12 mouse cellular contexts compared by ENCODE assay signal in genomic region chr2:18860686-18861085, GRCm38 (mm10).
DNase-seq lines count a peak whose midpoint lies in the region; ATAC-seq lines count a peak whose summit lies in the region.
"Had no signal": no experiment of that assay in that cellular context is flagged by ENCODE, and none has a peak within 500 bp of the region (broad histone marks: within the 10 kb centered on the region; RNA-seq: fewer than 3 reads in every experiment).

No protein-coding gene starts in this region.

- H3K9me3 ChIP-seq in hindbrain, embryonic 10.5 days, result no peaks in the 10 kb centered on the region
- H3K9me3 ChIP-seq in hindbrain, embryonic 16.5 days (ENCODE audit: control insufficient read depth, low read length), result no peaks in the 10 kb centered on the region
- H3K9me3 ChIP-seq in hindbrain, embryonic 11.5 days (ENCODE audit: control insufficient read depth, low read length), result no peaks in the 10 kb centered on the region
- H3K9me3 ChIP-seq: lung, embryonic 15.5 days; neural tube, embryonic 12.5 days had no signal

- no peak overlapping the region for H3K4me2 ChIP-seq in hindbrain, embryonic 16.5 days (ENCODE audit: low read length)
- no peak overlapping the region for H3K4me2 ChIP-seq in hindbrain, embryonic 11.5 days (replicated peaks; ENCODE audit: low read depth, low read length)
- H3K4me2 ChIP-seq: lung, embryonic 15.5 days; neural tube, embryonic 12.5 days had no signal

- H3K36me3 ChIP-seq in hindbrain, embryonic 10.5 days, result no peaks in the 10 kb centered on the region
- H3K36me3 ChIP-seq in hindbrain, embryonic 16.5 days (ENCODE audit: control insufficient read depth, insufficient read depth, low read length), result no peaks in the 10 kb centered on the region
- H3K36me3 ChIP-seq in hindbrain, embryonic 11.5 days (ENCODE audit: control insufficient read depth, insufficient read depth, low read length), result no peaks in the 10 kb centered on the region
- H3K36me3 ChIP-seq: lung, embryonic 15.5 days had no signal

- H3K4me3 ChIP-seq in hindbrain, embryonic 10.5 days, result no peak overlapping the region
- H3K4me3 ChIP-seq in hindbrain, embryonic 16.5 days (ENCODE audit: low read length), result no peak overlapping the region
- no peak overlapping the region for H3K4me3 ChIP-seq in hindbrain, embryonic 11.5 days (ENCODE audit: low read depth, low read length)
- H3K4me3 ChIP-seq: lung, embryonic 15.5 days; neural tube, embryonic 12.5 days had no signal

- peaks cover 32% of the 10 kb centered on the region for H3K4me1 ChIP-seq in hindbrain, embryonic 10.5 days (replicated peaks)
- H3K4me1 ChIP-seq in hindbrain, embryonic 16.5 days (ENCODE audit: control insufficient read depth, insufficient read depth, low read depth, low read length), result peaks cover 3% of the 10 kb centered on the region; the same call in 1 of the 2 replicates
- H3K4me1 ChIP-seq in hindbrain, embryonic 11.5 days (replicated peaks; ENCODE audit: control insufficient read depth, insufficient read depth, low read length), result no peaks in the 10 kb centered on the region
- H3K4me1 ChIP-seq: lung, embryonic 15.5 days had no signal

- peak; percentile 58 for DNase-seq in hindbrain, embryonic 10.5 days (ENCODE audit: low spot score)
- peak; percentile 52 for DNase-seq in brain, adult 2 months (ENCODE audit: low read depth, low spot score)
- DNase-seq in cerebellum, postnatal 36 days, result peak; percentile 63 to 65
- DNase-seq in hindbrain, embryonic 11.5 days (ENCODE audit: low spot score), result peak; percentile 41
- no peak for DNase-seq in kidney, postnatal 10 days
- no peak for DNase-seq in kidney, postnatal 14 days
- DNase-seq in right cerebral cortex, adult 18-20 months, result no peak
- DNase-seq: kidney, adult 8-10 months; thymus, postnatal 14 days had no signal

- peaks cover 37% of the 10 kb centered on the region for H3K27me3 ChIP-seq in hindbrain, embryonic 10.5 days (ENCODE audit: insufficient read depth, poor library complexity, severe bottlenecking)
- H3K27me3 ChIP-seq in hindbrain, embryonic 16.5 days (replicated peaks; ENCODE audit: control insufficient read depth, insufficient read depth, low read length), result no peaks in the 10 kb centered on the region
- H3K27me3 ChIP-seq in hindbrain, embryonic 11.5 days (ENCODE audit: control insufficient read depth, insufficient read depth, low read length), result no peaks in the 10 kb centered on the region
- H3K27me3 ChIP-seq: lung, embryonic 15.5 days; neural tube, embryonic 12.5 days had no signal

- WGBS in hindbrain, embryonic 10.5 days, result 18% methylated on average over 9 of the region's 9 CpGs
- WGBS in hindbrain, embryonic 16.5 days, result 14% methylated on average over 9 of the region's 9 CpGs
- WGBS in hindbrain, embryonic 11.5 days, result 15% methylated on average over 9 of the region's 9 CpGs

- no peak for ATAC-seq in hindbrain, embryonic 16.5 days
- no peak for ATAC-seq in hindbrain, embryonic 11.5 days (ENCODE audit: low FRiP score)

- H3K9ac ChIP-seq in hindbrain, embryonic 16.5 days (ENCODE audit: low read depth, low read length), result no peak overlapping the region
- H3K9ac ChIP-seq in hindbrain, embryonic 11.5 days (ENCODE audit: low read depth, low read length), result no peak overlapping the region
- H3K9ac ChIP-seq: lung, embryonic 15.5 days; neural tube, embryonic 12.5 days had no signal

- H3K27ac ChIP-seq in hindbrain, embryonic 10.5 days, result no peak overlapping the region
- H3K27ac ChIP-seq in hindbrain, embryonic 16.5 days (ENCODE audit: low read depth, low read length), result no peak overlapping the region
- H3K27ac ChIP-seq in hindbrain, embryonic 11.5 days (ENCODE audit: low read depth, low read length), result no peak overlapping the region
- H3K27ac ChIP-seq: lung, embryonic 15.5 days; neural tube, embryonic 12.5 days had no signal

Comparison
In these comparisons a context has a peak if more than half of its experiments do, and no peak if none do; other contexts are left out.
1. DNase-seq: peak in hindbrain, embryonic 10.5 days (single experiment), brain, adult 2 months (single experiment), cerebellum, postnatal 36 days (2 of 2) and hindbrain, embryonic 11.5 days (single experiment); none in kidney, postnatal 10 days (single experiment), kidney, postnatal 14 days (single experiment) and right cerebral cortex, adult 18-20 months (single experiment).